Mouse (Mus musculus) liver, embryonic 18 days (tissue): ENCODE measurements around the gene Gm21833. TPM values are rescaled to one million over a fixed set of nuclear protein-coding genes. Genes with fewer than 3 reads are reported as not detected.

Source experiments
- polyA plus RNA-seq: library from polyadenylated mRNA; depleted of rRNA; stranded (reverse); fragments of >200 nt; gene quantifications from 2 replicates; pipeline ENCODE4 v1.2.3, GENCODE M21; 2012; rRNA removed

The Gm21833 gene
- polyA plus RNA-seq = not detected in 2 replicates

GRCm38 (mm10) chr16:82828082-82828481 lies at the start of gene Gm21833:
Gm21833 (plus strand) TSS chr16:82828382.

